Mouse (Mus musculus) intestine, postnatal 0 days (tissue): Measurements from ENCODE around the gene Dhx37. TPM values are rescaled to one million over a fixed set of nuclear protein-coding genes. Genes with fewer than 3 reads are reported as not detected.

Source experiments
- ATAC-seq: fragments of 200-750 bp; cut with Nextera tagmentation; 2 replicates; pipeline ENCODE4 v1.8.0; 2017; ENCODE audit warnings: mild to moderate bottlenecking, moderate TSS enrichment, moderate library complexity
- H3K27ac ChIP-seq: fragments of 300-500 bp; sonication (generic); 2 replicates; pipeline ENCODE4 v1.5.1; 2014; ENCODE audit warnings: mild to moderate bottlenecking, low read depth, low read length, moderate library complexity
- H3K27me3 ChIP-seq: fragments of 300-500 bp; sonication (generic); replicated peaks from 2 replicates; pipeline ENCODE4 v1.6.1; 2014; ENCODE audit warnings: low read length, mixed read lengths; ENCODE audit not compliant: control insufficient read depth, insufficient read depth
- H3K36me3 ChIP-seq: fragments of 300-500 bp; sonication (generic); 2 replicates; pipeline ENCODE4 v1.6.1; 2014; ENCODE audit warnings: mild to moderate bottlenecking, moderate library complexity; ENCODE audit not compliant: control insufficient read depth, insufficient read depth
- H3K4me1 ChIP-seq: fragments of 300-500 bp; sonication (generic); replicated peaks from 2 replicates; pipeline ENCODE4 v1.6.1; 2014; ENCODE audit warnings: antibody characterized with exemption, low read length, mixed read lengths; ENCODE audit not compliant: control insufficient read depth, insufficient read depth
- H3K4me2 ChIP-seq: fragments of 300-500 bp; sonication (generic); replicated peaks from 2 replicates; pipeline ENCODE4 v1.6.1; 2014; ENCODE audit warnings: low read depth, mild to moderate bottlenecking, moderate library complexity
- H3K4me3 ChIP-seq: fragments of 300-500 bp; sonication (generic); 2 replicates; pipeline ENCODE4 v1.5.1; 2014; ENCODE audit warnings: low read depth, low read length
- H3K9ac ChIP-seq: fragments of 300-500 bp; sonication (generic); 2 replicates; pipeline ENCODE4 v1.6.1; 2014; ENCODE audit warnings: mild to moderate bottlenecking, low read depth, low read length
- H3K9me3 ChIP-seq: fragments of 300-500 bp; sonication (generic); 2 replicates; pipeline ENCODE4 v1.6.1; 2016; ENCODE audit warnings: mixed run types; ENCODE audit not compliant: control insufficient read depth
- CTCF ChIP-seq: sonication (generic); IDR thresholded peaks from 2 replicates; pipeline ENCODE4 v1.5.1; 2016; ENCODE audit warnings: low read depth, mild to moderate bottlenecking, control low read depth, antibody characterized with exemption, moderate library complexity
- WGBS: fragments of 180-500 bp; shearing (Covaris S2); extraction: QIAGEN DNeasy Blood & Tissue Kit; methylation state at CpG from one replicate; pipeline ENCODE4 v1.1.7; 2014; 5-methylcytosine and 5-hydroxymethylcytosine counted together
- polyA plus RNA-seq: library from polyadenylated mRNA; unstranded; fragments of >200 nt; fragmentation: Nextera tagmentation; extraction: Ambion mirVana; gene quantifications from 2 replicates; pipeline ENCODE4 v1.2.1, GENCODE M21; 2015

Gene Dhx37
- polyA plus RNA-seq, 1 experiment from 2014 or later, result 2.5 TPM

GRCm38 (mm10) chr5:125457538-125457937 lies 23.6 kb upstream of the Dhx37 start:
- H3K4me3 ChIP-seq, result no peak overlapping the region
- no peak overlapping the region for H3K4me2 ChIP-seq
- no peaks in the 10 kb centered on the region for H3K4me1 ChIP-seq
- no peak overlapping the region for H3K27ac ChIP-seq
- H3K36me3 ChIP-seq, result peaks cover 23% of the 10 kb centered on the region
- H3K27me3 ChIP-seq, result no peaks in the 10 kb centered on the region
- H3K9ac ChIP-seq, result no peak overlapping the region
- no peak for ATAC-seq
- no peaks in the 10 kb centered on the region for H3K9me3 ChIP-seq
- TF ChIP-seq CTCF, result no peak
- WGBS, result 80% methylated on average over 6 of the region's 6 CpGs

- H3K27me3 ChIP-seq, result no peaks in the 10 kb centered on the region
- peaks cover 29% of the 10 kb centered on the region for H3K36me3 ChIP-seq
- no peaks in the 10 kb centered on the region for H3K9me3 ChIP-seq
- H3K4me2 ChIP-seq, result no peak overlapping the region
- H3K4me1 ChIP-seq, result no peaks in the 10 kb centered on the region
- no peak for TF ChIP-seq CTCF
- H3K9ac ChIP-seq, result no peak overlapping the region
- 91% methylated on average over 6 of the region's 6 CpGs for WGBS
- H3K27ac ChIP-seq, result no peak overlapping the region
- no peak for ATAC-seq
- H3K4me3 ChIP-seq, result no peak overlapping the region
Observed at GRCm38 (mm10) chr5:125456100-125456499, 22.2 kb upstream of the Dhx37 start.

- no peaks in the 10 kb centered on the region for H3K4me1 ChIP-seq
- 80% methylated on average over 9 of the region's 9 CpGs for WGBS
- H3K9me3 ChIP-seq, result no peaks in the 10 kb centered on the region
- H3K36me3 ChIP-seq, result peaks cover 29% of the 10 kb centered on the region
- no peak for TF ChIP-seq CTCF
- no peak overlapping the region for H3K9ac ChIP-seq
- no peak overlapping the region for H3K4me2 ChIP-seq
- H3K27me3 ChIP-seq, result no peaks in the 10 kb centered on the region
- no peak overlapping the region for H3K4me3 ChIP-seq
- no peak for ATAC-seq
- H3K27ac ChIP-seq, result no peak overlapping the region
Observed at GRCm38 (mm10) chr5:125452573-125452972, 18.7 kb upstream of the Dhx37 start.

GRCm38 (mm10) chr5:125449306-125449705 lies 15.4 kb upstream of the Dhx37 start:
- no peak overlapping the region for H3K27ac ChIP-seq
- H3K4me1 ChIP-seq, result no peaks in the 10 kb centered on the region
- no peaks in the 10 kb centered on the region for H3K27me3 ChIP-seq
- TF ChIP-seq CTCF, result no peak
- H3K4me2 ChIP-seq, result no peak overlapping the region
- no peaks in the 10 kb centered on the region for H3K9me3 ChIP-seq
- no peak overlapping the region for H3K9ac ChIP-seq
- H3K36me3 ChIP-seq, result peaks cover 10% of the 10 kb centered on the region
- ATAC-seq, result no peak
- WGBS, result 81% methylated on average over 5 of the region's 5 CpGs
- H3K4me3 ChIP-seq, result no peak overlapping the region

GRCm38 (mm10) chr5:125448631-125449030 lies 14.7 kb upstream of the Dhx37 start:
- ATAC-seq, result no peak
- no peak overlapping the region for H3K4me2 ChIP-seq
- no peak overlapping the region for H3K9ac ChIP-seq
- 89% methylated on average over 4 of the region's 4 CpGs for WGBS
- no peak overlapping the region for H3K4me3 ChIP-seq
- H3K27me3 ChIP-seq, result no peaks in the 10 kb centered on the region
- H3K4me1 ChIP-seq, result no peaks in the 10 kb centered on the region
- TF ChIP-seq CTCF, result no peak
- peaks cover 6% of the 10 kb centered on the region; the same call in 1 of the 2 replicates for H3K36me3 ChIP-seq
- no peaks in the 10 kb centered on the region for H3K9me3 ChIP-seq
- no peak overlapping the region for H3K27ac ChIP-seq

GRCm38 (mm10) chr5:125448026-125448425 lies 14.1 kb upstream of the Dhx37 start:
- TF ChIP-seq CTCF, result no peak
- WGBS, result 57% methylated on average over 3 of the region's 3 CpGs
- ATAC-seq, result no peak
- Histone ChIP-seq H3K27me3 (no peaks in the 10 kb centered on the region), H3K4me2 (no peak overlapping the region), H3K4me3 (no peak overlapping the region), H3K27ac (no peak overlapping the region), H3K4me1 (no peaks in the 10 kb centered on the region), H3K36me3 (peaks cover 6% of the 10 kb centered on the region; the same call in 1 of the 2 replicates), H3K9me3 (no peaks in the 10 kb centered on the region), H3K9ac (no peak overlapping the region)

GRCm38 (mm10) chr5:125446344-125446743 lies 12.4 kb upstream of the Dhx37 start:
- WGBS, result 77% methylated on average over 7 of the region's 7 CpGs
- Histone ChIP-seq H3K4me3 (no peak overlapping the region), H3K27me3 (no peaks in the 10 kb centered on the region), H3K9me3 (no peaks in the 10 kb centered on the region), H3K36me3 (no peaks in the 10 kb centered on the region), H3K4me1 (no peaks in the 10 kb centered on the region), H3K4me2 (no peak overlapping the region), H3K27ac (no peak overlapping the region), H3K9ac (no peak overlapping the region)
- no peak for TF ChIP-seq CTCF
- no peak for ATAC-seq
